Mouse (Mus musculus) stomach, postnatal 0 days (tissue): ENCODE measurements around the gene Smim17.

Source experiments
- CTCF ChIP-seq: IDR thresholded peaks from 2 replicates; pipeline ENCODE4 v1.5.1; 2016; ENCODE audit warnings: antibody characterized with exemption, low read depth, mild to moderate bottlenecking, moderate library complexity
- EP300 ChIP-seq: optimal IDR thresholded peaks from 2 replicates; pipeline ENCODE3; 2016; ENCODE audit warnings: antibody characterized with exemption

- TF ChIP-seq CTCF (peak; percentile 17; the same call in 1 of the 2 replicates), EP300 (no peak)
Measured at GRCm38 (mm10) chr7:6429381-6429780, 30.9 kb downstream of the Smim17 start.
